Mouse (Mus musculus): ENCODE data around the gene Ccdc124. TPM values are rescaled to one million over a fixed set of nuclear protein-coding genes. Genes with fewer than 3 reads are reported as not detected.

Gene Ccdc124
- polyA plus RNA-seq, 1 experiment = 26.5 TPM

DNA sequence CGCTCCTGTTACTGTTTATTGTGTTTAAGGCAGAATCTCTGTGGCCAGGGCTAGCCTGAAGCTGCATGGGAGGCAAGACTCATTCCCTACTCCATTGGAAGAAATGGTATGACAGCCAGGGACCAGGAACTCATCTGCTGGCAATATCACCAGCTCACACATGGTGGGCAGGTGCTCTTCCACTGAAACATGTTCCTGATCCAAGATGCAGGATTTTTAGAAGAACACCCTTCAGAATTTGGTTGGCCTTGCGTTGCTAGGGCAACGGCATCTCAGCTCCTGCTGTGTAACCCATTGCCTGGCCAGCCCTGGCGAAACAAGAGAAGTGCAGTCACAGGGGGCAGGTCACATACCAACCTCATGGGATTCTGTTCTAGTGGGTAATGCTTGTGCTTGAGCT lies 5.8 kb upstream of the Ccdc124 start:
- no peak overlapping the region for H3K27ac ChIP-seq (ENCODE audit: insufficient read depth, low read length)
- no peaks in the 10 kb centered on the region for H3K36me3 ChIP-seq (ENCODE audit: control insufficient read depth, insufficient read depth, low read length)
- no peaks in the 10 kb centered on the region for H3K4me1 ChIP-seq (ENCODE audit: control insufficient read depth, insufficient read depth, insufficient read length)
- H3K4me3 ChIP-seq (ENCODE audit: extremely low read depth, insufficient read depth, insufficient read length) = no peak overlapping the region
- WGBS = 74% methylated on average over 4 of the region's 4 CpGs
- TF ChIP-seq POLR2A (IDR thresholded peaks at IDR 0.05; ENCODE audit: low read depth, low read length) (no peak), CTCF (IDR thresholded peaks at IDR 0.05; ENCODE audit: extremely low read depth, insufficient read depth, insufficient read length, insufficient replicate concordance) (no peak)
- DNase-seq (ENCODE audit: low read depth in 1 of 2, low spot score in 2 of 2) = no peak
- no peaks in the 10 kb centered on the region for H3K27me3 ChIP-seq (ENCODE audit: control insufficient read depth, insufficient read depth, low read length)

DNA sequence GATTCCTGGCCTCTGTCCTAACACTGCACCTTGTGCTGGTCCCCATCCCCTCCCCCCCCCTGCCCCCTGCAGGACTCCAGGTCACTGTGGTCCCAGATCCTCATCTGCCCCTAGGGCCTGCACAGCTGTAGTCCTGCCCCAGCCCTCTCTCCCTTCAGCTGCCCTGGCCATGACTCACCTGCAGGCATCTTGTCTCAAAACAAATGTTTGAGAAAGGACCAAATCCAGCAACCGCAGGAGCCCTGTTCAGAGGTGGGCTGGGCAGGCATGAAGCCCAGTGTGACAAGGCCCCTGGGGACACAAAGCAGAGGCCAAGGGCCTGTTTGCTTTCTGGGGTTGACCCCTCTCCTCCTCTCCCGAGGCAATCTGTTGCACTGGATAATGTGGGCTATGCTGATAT lies 4.4 kb upstream of the Ccdc124 start:
- 90% methylated on average over 2 of the region's 2 CpGs for WGBS
- Histone ChIP-seq H3K4me3 (ENCODE audit: extremely low read depth, insufficient read depth, insufficient read length) (no peak overlapping the region), H3K36me3 (ENCODE audit: control insufficient read depth, insufficient read depth, low read length) (no peaks in the 10 kb centered on the region), H3K27ac (ENCODE audit: insufficient read depth, low read length) (no peak overlapping the region), H3K27me3 (ENCODE audit: control insufficient read depth, insufficient read depth, low read length) (no peaks in the 10 kb centered on the region), H3K4me1 (ENCODE audit: control insufficient read depth, insufficient read depth, insufficient read length) (no peaks in the 10 kb centered on the region)
- no peak for DNase-seq (ENCODE audit: low read depth in 1 of 2, low spot score in 2 of 2)
- no peak for TF ChIP-seq POLR2A (IDR thresholded peaks at IDR 0.05; ENCODE audit: low read depth, low read length)
- TF ChIP-seq CTCF (IDR thresholded peaks at IDR 0.05; ENCODE audit: extremely low read depth, insufficient read depth, insufficient read length, insufficient replicate concordance) = no peak

DNA sequence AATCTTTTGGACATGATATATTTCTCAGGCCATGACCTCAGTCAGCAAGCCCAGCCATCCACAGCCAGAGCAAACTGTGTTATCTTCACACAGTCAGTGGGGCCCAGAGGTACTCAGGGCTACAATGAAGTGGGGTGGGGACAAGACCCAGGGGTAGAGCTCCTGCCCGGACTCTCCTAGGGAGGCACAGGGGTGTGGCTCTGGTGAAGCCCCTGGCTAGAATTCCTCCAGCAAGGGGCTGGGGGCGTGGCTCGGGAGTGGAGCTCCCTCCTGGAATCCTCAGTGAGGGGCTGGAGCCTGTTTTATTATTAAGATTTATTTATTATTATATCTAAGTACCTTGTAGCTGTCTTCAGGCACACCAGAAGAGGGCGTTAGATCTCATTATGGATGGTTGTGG lies 2.6 kb upstream of the Ccdc124 start:
- H3K4me3 ChIP-seq (ENCODE audit: extremely low read depth, insufficient read depth, insufficient read length) = no peak overlapping the region
- H3K36me3 ChIP-seq (ENCODE audit: control insufficient read depth, insufficient read depth, low read length) = no peaks in the 10 kb centered on the region
- H3K27me3 ChIP-seq (ENCODE audit: control insufficient read depth, insufficient read depth, low read length) = no peaks in the 10 kb centered on the region
- no peak overlapping the region for H3K27ac ChIP-seq (ENCODE audit: insufficient read depth, low read length)
- WGBS = 84% methylated on average over 4 of the region's 4 CpGs
- no peaks in the 10 kb centered on the region for H3K4me1 ChIP-seq (ENCODE audit: control insufficient read depth, insufficient read depth, insufficient read length)
- TF ChIP-seq CTCF (IDR thresholded peaks at IDR 0.05; ENCODE audit: extremely low read depth, insufficient read depth, insufficient read length, insufficient replicate concordance) (no peak), POLR2A (IDR thresholded peaks at IDR 0.05; ENCODE audit: low read depth, low read length) (no peak)
- no peak for DNase-seq (ENCODE audit: low read depth in 1 of 2, low spot score in 2 of 2)

DNA sequence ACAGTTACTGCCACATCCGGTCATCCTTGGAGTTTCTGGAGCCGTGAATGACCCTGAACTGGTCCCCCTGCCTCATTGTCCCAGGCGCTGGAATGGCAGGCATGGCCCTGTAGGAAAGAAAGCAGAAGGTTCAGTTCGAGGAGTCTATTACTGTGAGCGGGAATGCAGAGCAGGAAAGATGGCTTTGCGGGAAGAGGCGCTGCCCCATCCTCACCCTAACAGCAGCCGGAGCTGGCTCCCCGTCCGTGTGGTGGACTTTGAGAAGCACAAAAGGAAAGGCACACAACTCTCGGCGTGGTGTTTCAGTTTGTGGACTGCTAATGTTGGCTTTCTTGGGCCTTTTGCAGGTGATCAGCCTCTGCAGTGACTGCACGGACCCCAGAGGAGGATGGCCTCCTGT lies 706 bp upstream of the Ccdc124 start:
- Histone ChIP-seq H3K27me3 (ENCODE audit: control insufficient read depth, insufficient read depth, low read length) (no peaks in the 10 kb centered on the region), H3K27ac (ENCODE audit: insufficient read depth, low read length) (no peak overlapping the region), H3K4me1 (ENCODE audit: control insufficient read depth, insufficient read depth, insufficient read length) (no peaks in the 10 kb centered on the region), H3K4me3 (ENCODE audit: extremely low read depth, insufficient read depth, insufficient read length) (no peak overlapping the region), H3K36me3 (ENCODE audit: control insufficient read depth, insufficient read depth, low read length) (no peaks in the 10 kb centered on the region)
- WGBS = 94% methylated on average over 13 of the region's 13 CpGs
- no peak for DNase-seq (ENCODE audit: low read depth in 1 of 2, low spot score in 2 of 2)
- TF ChIP-seq CTCF (IDR thresholded peaks at IDR 0.05; ENCODE audit: extremely low read depth, insufficient read depth, insufficient read length, insufficient replicate concordance) = no peak
- no peak for TF ChIP-seq POLR2A (IDR thresholded peaks at IDR 0.05; ENCODE audit: low read depth, low read length)

DNA sequence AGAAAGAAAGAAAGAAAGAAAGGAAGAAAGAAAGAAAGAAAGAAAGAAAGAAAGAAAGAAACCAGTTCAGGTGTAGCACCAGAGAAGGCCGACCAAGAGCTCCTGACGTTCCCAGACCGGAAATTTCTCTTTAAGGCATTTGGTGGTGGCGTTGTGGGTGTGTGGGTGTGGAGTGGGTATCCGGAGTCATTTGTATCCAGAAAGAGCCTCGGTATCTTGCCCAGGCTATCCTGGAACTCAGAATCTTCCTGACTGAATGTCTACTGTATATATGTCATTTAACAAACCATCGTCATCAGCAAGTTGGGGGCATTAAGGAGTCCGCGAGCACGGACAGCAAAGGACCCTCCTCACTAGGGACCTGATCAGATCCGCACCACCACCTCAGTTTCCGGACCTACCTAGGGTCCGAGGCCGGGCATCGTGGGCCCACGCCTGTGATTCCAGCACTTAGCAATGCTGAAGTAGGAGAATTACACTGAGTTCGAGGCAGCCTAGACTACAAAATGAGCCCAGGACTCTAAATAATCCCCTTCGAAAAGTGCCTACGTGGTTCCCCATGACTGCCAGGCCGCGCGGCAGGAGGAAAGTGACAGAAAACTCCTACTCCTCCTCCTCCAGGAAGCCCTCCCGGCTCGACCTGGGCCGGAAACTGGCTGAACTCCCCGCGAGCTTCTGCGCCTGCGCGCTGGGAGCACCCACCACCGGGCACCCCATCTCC lies 932 bp downstream of the Ccdc124 start:
- Histone ChIP-seq H3K36me3 (ENCODE audit: control insufficient read depth, insufficient read depth, low read length) (no peaks in the 10 kb centered on the region), H3K27me3 (ENCODE audit: control insufficient read depth, insufficient read depth, low read length) (no peaks in the 10 kb centered on the region), H3K27ac (ENCODE audit: insufficient read depth, low read length) (peak overlapping the region; percentile 69), H3K4me1 (ENCODE audit: control insufficient read depth, insufficient read depth, insufficient read length) (peaks cover 12% of the 10 kb centered on the region), H3K4me3 (ENCODE audit: extremely low read depth, insufficient read depth, insufficient read length) (peak overlapping the region; percentile 75)
- TF ChIP-seq POLR2A (IDR thresholded peaks at IDR 0.05; ENCODE audit: low read depth, low read length) (no peak), CTCF (IDR thresholded peaks at IDR 0.05; ENCODE audit: extremely low read depth, insufficient read depth, insufficient read length, insufficient replicate concordance) (no peak)
- no peak for DNase-seq (ENCODE audit: low read depth in 1 of 2, low spot score in 2 of 2)
- 5% methylated on average over 28 of the region's 31 CpGs for WGBS

DNA sequence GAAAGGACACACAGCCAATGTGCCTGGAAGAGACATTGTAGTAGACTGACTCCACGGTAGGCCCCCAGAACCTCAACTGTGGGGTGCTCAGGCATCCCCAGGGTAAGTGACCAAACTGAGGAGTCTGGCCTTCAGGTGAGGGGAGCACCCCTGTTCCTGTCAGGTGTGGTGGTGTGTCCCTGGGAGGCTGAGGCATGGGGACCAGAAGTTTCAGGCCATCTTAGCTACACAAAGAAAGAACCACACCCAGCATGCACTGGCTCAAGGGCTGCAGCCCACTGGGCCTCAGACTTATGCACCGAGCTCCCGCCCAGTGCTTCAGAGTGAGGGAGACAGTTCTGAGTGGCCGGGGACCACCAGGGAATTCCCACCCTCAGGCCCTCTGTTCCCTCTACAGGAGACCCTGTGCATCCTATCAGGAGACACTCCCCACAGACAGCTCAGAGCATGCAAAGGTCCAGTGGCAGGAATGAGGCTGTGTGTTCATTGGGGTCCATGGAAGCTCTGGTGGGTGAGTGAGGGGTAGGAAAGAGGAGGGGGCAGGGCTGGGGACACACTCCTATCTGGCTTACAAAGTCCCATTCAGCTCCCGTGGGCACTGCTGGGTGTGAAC lies 2.4 kb downstream of the Ccdc124 start:
- no peaks in the 10 kb centered on the region for H3K36me3 ChIP-seq (ENCODE audit: control insufficient read depth, insufficient read depth, low read length)
- DNase-seq (ENCODE audit: low read depth in 1 of 2, low spot score in 2 of 2) = no peak
- H3K4me3 ChIP-seq (ENCODE audit: extremely low read depth, insufficient read depth, insufficient read length) = no peak overlapping the region
- TF ChIP-seq POLR2A (IDR thresholded peaks at IDR 0.05; ENCODE audit: low read depth, low read length) = no peak
- no peak for TF ChIP-seq CTCF (IDR thresholded peaks at IDR 0.05; ENCODE audit: extremely low read depth, insufficient read depth, insufficient read length, insufficient replicate concordance)
- peaks cover 12% of the 10 kb centered on the region for H3K4me1 ChIP-seq (ENCODE audit: control insufficient read depth, insufficient read depth, insufficient read length)
- whole genome bisulfite sequencing = 91% methylated on average over 5 of the region's 5 CpGs
- no peak overlapping the region for H3K27ac ChIP-seq (ENCODE audit: insufficient read depth, low read length)
- H3K27me3 ChIP-seq (ENCODE audit: control insufficient read depth, insufficient read depth, low read length) = no peaks in the 10 kb centered on the region

DNA sequence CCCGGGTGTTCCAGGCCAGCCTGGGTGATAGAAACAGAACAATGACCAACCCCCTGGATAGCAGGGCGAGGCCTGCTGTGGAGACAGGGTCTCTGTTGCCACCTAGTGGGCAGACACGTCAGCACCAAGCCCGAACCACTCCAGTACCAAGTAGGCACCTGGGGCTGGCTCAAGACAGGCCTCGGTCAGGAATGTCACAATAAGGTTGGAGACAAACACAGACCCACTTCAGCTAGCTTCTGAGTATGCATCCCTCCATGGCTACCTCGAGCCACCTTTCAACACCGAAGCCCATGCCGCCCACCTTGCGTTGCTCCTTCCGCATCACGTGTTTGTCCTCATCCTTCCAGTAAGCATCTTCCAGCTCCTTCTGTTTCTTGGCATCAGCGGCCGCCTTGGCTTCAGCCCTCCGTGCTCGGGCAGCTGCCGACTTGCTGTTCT lies 4.1 kb downstream of the Ccdc124 start:
- Histone ChIP-seq H3K4me1 (ENCODE audit: control insufficient read depth, insufficient read depth, insufficient read length) (peaks cover 21% of the 10 kb centered on the region), H3K36me3 (ENCODE audit: control insufficient read depth, insufficient read depth, low read length) (no peaks in the 10 kb centered on the region), H3K27ac (ENCODE audit: insufficient read depth, low read length) (no peak overlapping the region), H3K27me3 (ENCODE audit: control insufficient read depth, insufficient read depth, low read length) (no peaks in the 10 kb centered on the region), H3K4me3 (ENCODE audit: extremely low read depth, insufficient read depth, insufficient read length) (no peak overlapping the region)
- TF ChIP-seq POLR2A (IDR thresholded peaks at IDR 0.05; ENCODE audit: low read depth, low read length) (no peak), CTCF (IDR thresholded peaks at IDR 0.05; ENCODE audit: extremely low read depth, insufficient read depth, insufficient read length, insufficient replicate concordance) (peak; percentile 93)
- 56% methylated on average over 16 of the region's 16 CpGs for WGBS
- DNase-seq (ENCODE audit: low read depth in 1 of 2, low spot score in 2 of 2) = peak; percentile 61 to 76
